Mouse (Mus musculus) MEL (cell line): ENCODE data around the gene Olfr56. TPM values are rescaled to one million over a fixed set of nuclear protein-coding genes. Genes with fewer than 3 reads are reported as not detected.

ENCODE experiments used
- DNase-seq: peaks from one replicate; pipeline ENCODE4 v3.0.0; 2011; ENCODE audit warnings: low read depth, low spot score
- H3K27ac ChIP-seq: 2 replicates; pipeline ENCODE4 v1.5.1; 2012; ENCODE audit warnings: low read depth, mild to moderate bottlenecking, control low read depth, low read length, moderate library complexity; ENCODE audit not compliant: control insufficient read depth
- H3K27me3 ChIP-seq, 2 experiments: fragments of 150-350 bp in 1 of 2; sonication (generic) in 1 of 2; 2 replicates each; pipeline ENCODE4 v1.6.1; 2012; ENCODE audit warnings: low read length in 2 of 2, mild to moderate bottlenecking in 2 of 2, improper control_type of control experiment in 1 of 2, moderate library complexity in 1 of 2; ENCODE audit not compliant: insufficient read depth in 2 of 2, control insufficient read depth in 1 of 2
- H3K36me3 ChIP-seq, 2 experiments: 2 replicates each; pipeline ENCODE4 v1.6.1; 2012 to 2014; ENCODE audit warnings: low read length in 2 of 2, improper control_type of control experiment in 1 of 2, inconsistent platforms in 1 of 2, mild to moderate bottlenecking in 1 of 2; ENCODE audit not compliant: insufficient read depth in 2 of 2, control insufficient read depth in 1 of 2
- H3K4me1 ChIP-seq, 2 experiments: fragments of 150-350 bp in 1 of 2; sonication (generic) in 1 of 2; 2 replicates each; pipeline ENCODE4 v1.6.1; 2012; ENCODE audit warnings: low read length in 2 of 2, improper control_type of control experiment in 1 of 2, mild to moderate bottlenecking in 1 of 2; ENCODE audit not compliant: insufficient read depth in 2 of 2, control insufficient read depth in 1 of 2
- H3K4me3 ChIP-seq, 2 experiments: fragments of 150-350 bp in 1 of 2; sonication (generic) in 1 of 2; 2 replicates each; pipeline ENCODE4 v1.5.1; 2012; ENCODE audit warnings: low read depth in 2 of 2, low read length in 2 of 2, mild to moderate bottlenecking in 2 of 2, moderate library complexity in 2 of 2, control low read depth in 1 of 2, improper control_type of control experiment in 1 of 2; ENCODE audit not compliant: control insufficient read depth in 1 of 2, insufficient read depth in 1 of 2
- H3K79me2 ChIP-seq: 2 replicates; pipeline ENCODE4 v1.6.1; 2012; ENCODE audit warnings: mild to moderate bottlenecking, low read length, moderate library complexity; ENCODE audit not compliant: control insufficient read depth, poor library complexity, insufficient read depth
- H3K9ac ChIP-seq: 2 replicates; pipeline ENCODE4 v1.6.1; 2012; ENCODE audit warnings: low read depth, mild to moderate bottlenecking, control low read depth, low read length, moderate library complexity; ENCODE audit not compliant: control insufficient read depth, poor library complexity, severe bottlenecking
- H3K9me3 ChIP-seq: fragments of 150-350 bp; sonication (generic); replicated peaks from 2 replicates; pipeline ENCODE4 v1.6.1; 2012; ENCODE audit warnings: mild to moderate bottlenecking, low read length, improper control_type of control experiment, moderate library complexity; ENCODE audit not compliant: insufficient read depth
- CHD2 ChIP-seq: IDR thresholded peaks from 2 replicates; pipeline ENCODE4 v1.6.1; 2011; ENCODE audit warnings: low read length, improper control_type of control experiment
- EP300 ChIP-seq, 2 experiments: IDR thresholded peaks; 2 replicates each; pipeline ENCODE4 v1.6.1; 2011; ENCODE audit warnings: improper control_type of control experiment in 2 of 2, low read length in 2 of 2, low read depth in 1 of 2, mild to moderate bottlenecking in 1 of 2
- ETS1 ChIP-seq: IDR thresholded peaks from 2 replicates; pipeline ENCODE4 v1.6.1; 2012; ENCODE audit warnings: low read depth, mild to moderate bottlenecking, inconsistent platforms, low read length, improper control_type of control experiment, moderate library complexity
- GABPA ChIP-seq: IDR thresholded peaks from 2 replicates; pipeline ENCODE4 v1.6.1; 2012; ENCODE audit warnings: low read depth, mild to moderate bottlenecking, inconsistent platforms, low read length, improper control_type of control experiment, moderate library complexity
- GATA1 ChIP-seq: IDR thresholded peaks from 2 replicates; pipeline ENCODE4 v1.6.1; 2011; ENCODE audit warnings: low read depth, low read length, improper control_type of control experiment
- MAFK ChIP-seq: IDR thresholded peaks from 2 replicates; pipeline ENCODE4 v1.6.1; 2011; ENCODE audit warnings: low read depth, mild to moderate bottlenecking, low read length, improper control_type of control experiment, borderline replicate concordance
- RCOR1 ChIP-seq: IDR thresholded peaks from 2 replicates; pipeline ENCODE4 v1.6.1; 2012; ENCODE audit warnings: low read depth, mild to moderate bottlenecking, inconsistent platforms, low read length, improper control_type of control experiment
- SIN3A ChIP-seq: IDR thresholded peaks from 2 replicates; pipeline ENCODE4 v1.6.1; 2012; ENCODE audit warnings: low read length, improper control_type of control experiment, inconsistent platforms
- TAL1 ChIP-seq: IDR thresholded peaks from 2 replicates; pipeline ENCODE4 v1.6.1; 2012; ENCODE audit warnings: mild to moderate bottlenecking, inconsistent platforms, low read length, moderate library complexity, mixed read lengths
- TCF12 ChIP-seq: IDR thresholded peaks from 2 replicates; pipeline ENCODE4 v1.6.1; 2014; ENCODE audit warnings: low read depth, mild to moderate bottlenecking, inconsistent platforms, low read length, improper control_type of control experiment, moderate library complexity
- USF1 ChIP-seq: IDR thresholded peaks from 2 replicates; pipeline ENCODE4 v1.6.1; 2014; ENCODE audit warnings: low read depth, mild to moderate bottlenecking, inconsistent platforms, low read length, improper control_type of control experiment, moderate library complexity
- USF2 ChIP-seq, 2 experiments: IDR thresholded peaks; 2 replicates each; pipeline ENCODE4 v1.6.1; 2011 to 2012; ENCODE audit warnings: improper control_type of control experiment in 2 of 2, low read length in 2 of 2, borderline replicate concordance in 1 of 2, inconsistent platforms in 1 of 2, low read depth in 1 of 2, mild to moderate bottlenecking in 1 of 2; ENCODE audit not compliant: insufficient read depth in 1 of 2
- polyA plus RNA-seq, 2 experiments: library from polyadenylated mRNA; stranded (reverse) in 1 of 2; unstranded in 1 of 2; fragments of >175 nt in 1 of 2; fragments of >200 nt in 1 of 2; gene quantifications; 2 replicates each; pipeline versions ENCODE4 v1.2.1 to v1.2.4; 2012; ENCODE audit warnings: low replicate concordance in 2 of 2, low read depth in 1 of 2; ENCODE audit not compliant: insufficient read length in 2 of 2, insufficient read depth in 1 of 2, missing spikeins in 1 of 2
- total RNA-seq: library from RNA; depleted of rRNA; stranded (reverse); fragments of 300-350 nt; gene quantifications from 2 replicates; pipeline ENCODE4 v1.2.3, GENCODE M21; 2012

Olfr56 gene
- total and polyA plus RNA-seq, 3 experiments: 0.58 to 0.92 TPM; not detected in 1

- no peaks in the 10 kb centered on the region; the same call in 1 of the 2 replicates for H3K79me2 ChIP-seq
- no peaks in the 10 kb centered on the region for H3K27me3 ChIP-seq
- H3K9me3 ChIP-seq: no peaks in the 10 kb centered on the region
- peaks cover 59 to 60% of the 10 kb centered on the region in 2 experiments for H3K4me1 ChIP-seq
- DNase-seq: peak; percentile 54
- TF ChIP-seq GATA1 (peak; percentile 79), TCF12 (peak; percentile 62; the same call in 1 of the 2 replicates), RCOR1 (0 out of 2 replicates have a peak, but pooled peaks have one; percentile 47), ETS1 (peak; percentile 34; the same call in 1 of the 2 replicates), MAFK (no peak), EP300 (IDR thresholded peaks at IDR 0.05; ENCODE audit: low read depth in 1 of 2, low read length in 2 of 2) (peak; percentile 77 to 80), TAL1 (0 out of 2 replicates have a peak, but pooled peaks have one; percentile 12), CHD2 (no peak), USF2 (IDR thresholded peaks at IDR 0.05; ENCODE audit: borderline replicate concordance in 1 of 2, insufficient read depth in 1 of 2, low read depth in 1 of 2, low read length in 2 of 2) (no peak)
- H3K4me3 ChIP-seq: no peak overlapping the region
- H3K27ac ChIP-seq: peak overlapping the region; percentile 59
- H3K9ac ChIP-seq: no peak overlapping the region
- peaks cover 6 to 70% of the 10 kb centered on the region in 2 experiments; a peak in 3 of 4 replicates for H3K36me3 ChIP-seq
Measured at GRCm38 (mm10) chr11:49089735-49090507, 111.2 kb downstream of the Olfr56 start.

- Histone ChIP-seq H3K4me3 (no peak overlapping the region), H3K4me1 (peaks cover 54 to 55% of the 10 kb centered on the region in 2 experiments), H3K9ac (no peak overlapping the region), H3K79me2 (no peaks in the 10 kb centered on the region; the same call in 1 of the 2 replicates), H3K27me3 (no peaks in the 10 kb centered on the region), H3K9me3 (no peaks in the 10 kb centered on the region), H3K36me3 (peaks cover 6 to 63% of the 10 kb centered on the region in 2 experiments; a peak in 3 of 4 replicates), H3K27ac (peak overlapping the region; percentile 59)
- TF ChIP-seq USF1 (no peak), MAFK (no peak), TCF12 (no peak), TAL1 (no peak), RCOR1 (no peak), CHD2 (no peak), GABPA (no peak), SIN3A (no peak)
- no peak for DNase-seq
Measured at GRCm38 (mm10) chr11:49090551-49090950, 111.9 kb downstream of the Olfr56 start.
